12 mouse cellular contexts compared by ENCODE assay signal in the genomic region with DNA sequence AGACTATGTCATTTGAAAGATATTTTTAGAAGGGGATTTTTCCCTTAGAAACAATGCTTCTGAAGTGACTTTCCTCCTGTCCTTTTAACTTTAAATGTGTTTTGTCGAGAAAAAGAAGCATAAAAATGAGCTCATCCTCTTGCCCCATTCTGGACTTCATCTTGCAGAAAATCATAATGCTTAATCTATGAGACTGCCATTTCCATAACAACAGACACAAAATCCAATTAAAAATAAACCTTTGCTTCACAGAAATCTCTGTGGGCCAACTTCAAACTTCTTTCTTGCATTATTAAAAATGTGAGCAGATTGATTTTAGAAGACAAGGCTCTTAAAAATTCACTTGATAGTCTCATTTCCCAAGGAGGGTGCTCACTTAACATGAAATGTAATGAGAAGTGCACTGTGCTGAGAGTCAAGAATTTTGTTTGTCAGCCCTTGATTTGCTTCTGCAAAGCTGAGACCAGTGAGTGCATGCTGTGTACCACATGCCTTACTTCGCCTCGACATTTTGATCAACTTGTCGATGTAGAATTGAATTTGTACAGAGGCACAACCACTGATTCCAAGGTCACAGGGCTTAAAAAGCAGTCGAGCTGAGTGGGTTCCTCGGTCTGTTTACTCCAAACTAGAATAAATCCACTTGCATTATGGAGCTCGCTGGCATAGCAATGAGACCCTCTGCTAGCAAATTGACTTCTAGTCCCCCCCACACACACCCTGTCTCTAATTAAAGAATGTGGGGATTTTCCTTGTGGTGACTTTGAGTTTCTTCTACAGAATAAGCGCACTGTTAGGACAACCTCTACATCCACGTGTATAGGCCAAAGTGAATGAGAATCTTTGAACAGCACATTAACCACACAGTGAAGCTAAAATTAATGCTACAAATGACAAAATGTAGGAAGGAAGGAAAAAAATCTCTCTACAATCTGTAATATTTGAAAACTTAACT.
"Had no signal": no experiment of that assay in that cellular context is flagged by ENCODE, and none has a peak within 500 bp of the region (broad histone marks: within the 10 kb centered on the region; RNA-seq: fewer than 3 reads in every experiment).

No protein-coding gene starts in this region.

- H3K36me3 ChIP-seq: limb, embryonic 15.5 days; liver, embryonic 12.5 days; lung, embryonic 15.5 days had no signal

- H3K9ac ChIP-seq: limb, embryonic 15.5 days; liver, embryonic 12.5 days; lung, embryonic 15.5 days; neural tube, embryonic 13.5 days had no signal

- H3K27ac ChIP-seq: limb, embryonic 15.5 days; liver, embryonic 12.5 days; lung, embryonic 15.5 days; neural tube, embryonic 13.5 days had no signal

- ATAC-seq: intestine, embryonic 16.5 days; liver, embryonic 12.5 days had no signal

- H3K4me3 ChIP-seq: limb, embryonic 15.5 days; liver, embryonic 12.5 days; lung, embryonic 15.5 days; neural tube, embryonic 13.5 days had no signal

- H3K4me1 ChIP-seq: limb, embryonic 15.5 days; liver, embryonic 12.5 days; lung, embryonic 15.5 days; neural tube, embryonic 13.5 days had no signal

- H3K27me3 ChIP-seq: limb, embryonic 15.5 days; liver, embryonic 12.5 days; lung, embryonic 15.5 days; neural tube, embryonic 13.5 days had no signal

- H3K9me3 ChIP-seq: limb, embryonic 15.5 days; liver, embryonic 12.5 days; lung, embryonic 15.5 days had no signal

- DNase-seq: kidney, adult 8-10 months; kidney, postnatal 25 days; layer of hippocampus, adult 9-11 months; layer of hippocampus, postnatal 36 days; right cerebral cortex, postnatal 25 days; thymus, adult 18-20 months; thymus, postnatal 14 days had no signal

- H3K4me2 ChIP-seq: limb, embryonic 15.5 days; liver, embryonic 12.5 days; lung, embryonic 15.5 days; neural tube, embryonic 13.5 days had no signal
